Mouse (Mus musculus) heart, postnatal 0 days (tissue): ENCODE data around the gene Pet117.

ENCODE experiments used
- CTCF ChIP-seq: IDR thresholded peaks from 2 replicates; pipeline ENCODE4 v1.5.1; 2016; ENCODE audit warnings: antibody characterized with exemption, control low read depth, low read depth
- EP300 ChIP-seq: IDR thresholded peaks from 2 replicates; pipeline ENCODE4 v1.6.1; 2016; ENCODE audit warnings: antibody characterized with exemption, low read depth

GRCm38 (mm10) chr2:144418062-144418461, 49.3 kb downstream of the Pet117 start:
- TF ChIP-seq CTCF: no peak
- no peak for TF ChIP-seq EP300
